Mouse (Mus musculus): ENCODE results near the gene Gas2l3. TPM values are rescaled to one million over a fixed set of nuclear protein-coding genes. Genes with fewer than 3 reads are reported as not detected.
A peak's percentile ranks its signal among the peaks of the same experiment; 100 is the strongest.

Gas2l3 gene
- 15.1 and 16.2 TPM in 2 replicates for polyA plus RNA-seq (2015; fragmentation: Nextera tagmentation; extraction: Ambion mirVana)

DNA sequence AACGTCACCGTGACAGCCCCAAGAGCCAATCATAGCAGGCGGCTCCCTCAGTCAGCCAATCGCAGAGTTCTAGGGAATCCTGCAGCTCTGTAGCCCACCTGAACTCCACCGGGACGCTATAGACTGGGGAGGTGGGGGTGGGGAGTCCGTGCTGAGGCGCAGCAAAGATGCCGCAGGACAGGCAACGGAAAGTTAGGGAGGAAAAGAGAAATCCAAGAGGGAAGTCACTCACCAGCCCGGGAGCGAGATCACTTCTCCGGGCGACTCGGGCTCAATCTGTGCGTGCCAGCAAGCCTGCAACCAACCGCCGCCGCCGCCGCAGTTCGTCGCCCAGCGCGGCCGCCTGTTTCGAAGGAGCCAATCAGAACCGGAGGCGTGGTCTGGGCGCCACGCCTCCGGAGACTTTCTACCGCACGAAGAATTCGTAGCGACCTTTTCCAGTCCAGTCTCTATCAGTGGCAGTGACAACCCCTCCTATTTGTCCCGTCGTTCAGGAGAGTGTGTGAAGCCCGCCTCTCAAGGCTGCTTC is at the start of gene Gas2l3:
Gene Gas2l3 (minus strand): TSS at position 345 of the 529 bp plus-strand sequence.
- H3K4me3 ChIP-seq, result peak within 1 kb of the TSS; percentile 74
- no peaks in the 10 kb centered on the region for H3K27me3 ChIP-seq
- H3K4me2 ChIP-seq, result peak within 1 kb of the TSS; percentile 96
- peak; percentile 84 for ATAC-seq (ENCODE audit: insufficient number of reproducible peaks, low FRiP score, low TSS enrichment, low read depth)
- 0 out of 2 replicates have a peak, but pooled peaks cover 4% of the 10 kb centered on the region for H3K36me3 ChIP-seq
- H3K27ac ChIP-seq, result peak within 1 kb of the TSS; percentile 76
- H3K9me3 ChIP-seq, result no peaks in the 10 kb centered on the region
- H3K4me1 ChIP-seq, result peaks cover 13% of the 10 kb centered on the region; the same call in 1 of the 2 replicates
- H3K9ac ChIP-seq, result peak within 1 kb of the TSS; percentile 58
- WGBS, result 0% methylated on average over 39 of the region's 39 CpGs

DNA sequence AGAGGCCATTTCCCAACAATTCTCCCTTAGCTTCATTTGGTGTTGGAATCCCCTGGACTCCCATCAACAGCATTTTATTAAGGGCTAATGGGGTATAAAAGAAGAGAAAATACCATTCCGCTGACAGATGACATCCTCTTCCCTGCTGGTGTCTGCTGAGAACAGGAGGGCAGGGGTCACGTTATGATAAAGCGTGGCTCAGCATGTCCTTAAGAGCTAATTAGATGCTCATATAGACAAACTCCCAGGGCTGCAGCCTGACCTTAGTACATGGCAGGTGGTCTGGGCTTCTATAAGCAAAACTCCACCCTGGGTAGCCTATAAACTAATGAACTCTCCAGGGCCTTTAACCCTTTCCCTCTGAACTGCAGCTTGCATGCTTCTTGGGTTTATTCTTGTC is 47.6 kb upstream of the Gas2l3 start:
- Histone ChIP-seq H3K27ac (no peak overlapping the region), H3K27me3 (no peaks in the 10 kb centered on the region), H3K36me3 (no peaks in the 10 kb centered on the region), H3K9me3 (no peaks in the 10 kb centered on the region), H3K9ac (no peak overlapping the region), H3K4me1 (no peaks in the 10 kb centered on the region), H3K4me2 (no peak overlapping the region), H3K4me3 (no peak overlapping the region)
- WGBS, result 16% methylated on average over 3 of the region's 3 CpGs
- ATAC-seq (ENCODE audit: insufficient number of reproducible peaks, low FRiP score, low TSS enrichment, low read depth), result no peak

DNA sequence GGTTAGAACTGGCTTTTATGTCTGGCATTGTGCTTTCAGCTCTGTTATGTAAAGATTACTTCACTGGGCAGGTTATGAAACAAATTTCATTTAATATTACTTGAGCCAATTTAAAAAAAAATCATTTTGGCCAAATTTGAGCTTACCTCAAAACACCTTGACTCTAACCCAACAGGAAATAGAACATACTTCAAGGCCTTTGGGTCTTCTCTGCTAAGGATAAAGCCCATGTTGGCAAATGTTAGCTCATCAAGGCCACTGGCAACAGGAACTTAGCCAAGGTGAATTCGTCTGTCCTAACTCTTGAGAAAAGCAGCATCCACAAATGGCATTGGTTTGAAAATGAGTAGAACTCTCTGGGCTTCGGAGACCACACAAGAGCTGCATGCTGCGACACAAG is 46.5 kb upstream of the Gas2l3 start:
- Histone ChIP-seq H3K4me1 (no peaks in the 10 kb centered on the region), H3K4me2 (no peak overlapping the region), H3K27ac (no peak overlapping the region), H3K27me3 (no peaks in the 10 kb centered on the region), H3K4me3 (no peak overlapping the region), H3K9ac (no peak overlapping the region), H3K9me3 (no peaks in the 10 kb centered on the region), H3K36me3 (no peaks in the 10 kb centered on the region)
- 84% methylated on average over 3 of the region's 3 CpGs for WGBS
- ATAC-seq (ENCODE audit: insufficient number of reproducible peaks, low FRiP score, low TSS enrichment, low read depth), result no peak

DNA sequence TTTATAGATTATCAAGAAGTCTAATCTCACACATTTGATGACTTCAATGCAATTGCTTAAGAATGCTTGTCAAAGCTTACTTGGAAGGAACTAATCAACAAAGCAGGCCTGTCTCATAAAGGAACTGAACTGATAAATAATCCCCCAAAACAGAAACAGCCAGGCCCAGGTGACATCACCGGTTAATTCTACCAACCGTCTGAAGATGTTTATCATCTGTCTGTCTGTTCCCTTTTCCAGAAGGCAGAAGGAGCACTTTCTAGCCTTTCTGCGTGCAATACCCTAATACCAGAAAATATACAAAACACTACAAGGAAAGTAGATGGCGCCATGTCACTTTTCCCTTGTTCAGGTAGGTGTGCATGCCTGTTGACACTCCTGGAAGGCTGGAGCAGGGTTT is 45.7 kb upstream of the Gas2l3 start:
- H3K9me3 ChIP-seq, result no peaks in the 10 kb centered on the region
- H3K4me2 ChIP-seq, result no peak overlapping the region
- no peak overlapping the region for H3K4me3 ChIP-seq
- 58% methylated on average over 4 of the region's 4 CpGs for WGBS
- ATAC-seq (ENCODE audit: insufficient number of reproducible peaks, low FRiP score, low TSS enrichment, low read depth), result no peak
- no peaks in the 10 kb centered on the region for H3K4me1 ChIP-seq
- no peaks in the 10 kb centered on the region for H3K36me3 ChIP-seq
- no peak overlapping the region for H3K9ac ChIP-seq
- H3K27ac ChIP-seq, result no peak overlapping the region
- H3K27me3 ChIP-seq, result no peaks in the 10 kb centered on the region

DNA sequence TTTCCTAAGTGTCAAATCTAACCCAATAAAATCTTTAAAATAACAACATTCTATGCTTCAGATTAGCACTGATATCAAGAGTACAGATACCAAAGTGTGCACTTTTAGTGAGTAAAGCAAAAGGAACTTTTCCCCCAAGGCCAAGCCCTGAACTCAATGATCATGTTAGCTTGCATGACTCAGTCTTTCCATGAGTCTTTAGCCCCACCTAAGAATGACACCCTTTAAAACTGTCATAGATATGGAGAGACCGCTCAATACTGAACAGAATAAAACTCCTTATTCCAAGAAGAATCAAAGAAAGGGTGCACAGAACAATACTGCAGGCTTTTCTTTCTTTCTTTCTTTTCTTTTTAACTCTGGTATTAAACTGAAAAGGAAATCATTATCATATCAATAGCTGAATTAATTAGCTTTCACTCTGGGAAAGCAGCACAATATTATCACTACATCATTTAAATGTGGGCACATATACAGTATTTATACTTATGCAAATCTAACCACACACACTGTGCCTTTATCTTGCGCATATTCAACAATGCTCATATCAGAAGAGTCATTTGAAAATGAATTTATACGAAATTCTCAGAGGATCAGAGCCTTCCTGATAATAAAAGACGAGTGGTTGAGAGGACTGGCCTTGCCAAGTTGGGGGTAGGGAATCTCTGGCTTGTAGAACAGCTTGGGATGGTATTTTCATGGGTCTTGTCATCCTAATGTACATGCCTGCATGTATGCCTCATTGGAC is 43.4 kb upstream of the Gas2l3 start:
- Histone ChIP-seq H3K27me3 (no peaks in the 10 kb centered on the region), H3K27ac (no peak overlapping the region), H3K4me2 (no peak overlapping the region), H3K9ac (no peak overlapping the region), H3K36me3 (no peaks in the 10 kb centered on the region), H3K4me3 (no peak overlapping the region), H3K9me3 (no peaks in the 10 kb centered on the region), H3K4me1 (no peaks in the 10 kb centered on the region)
- no peak for ATAC-seq (ENCODE audit: insufficient number of reproducible peaks, low FRiP score, low TSS enrichment, low read depth)
- WGBS, result 66% methylated on average over 4 of the region's 4 CpGs

DNA sequence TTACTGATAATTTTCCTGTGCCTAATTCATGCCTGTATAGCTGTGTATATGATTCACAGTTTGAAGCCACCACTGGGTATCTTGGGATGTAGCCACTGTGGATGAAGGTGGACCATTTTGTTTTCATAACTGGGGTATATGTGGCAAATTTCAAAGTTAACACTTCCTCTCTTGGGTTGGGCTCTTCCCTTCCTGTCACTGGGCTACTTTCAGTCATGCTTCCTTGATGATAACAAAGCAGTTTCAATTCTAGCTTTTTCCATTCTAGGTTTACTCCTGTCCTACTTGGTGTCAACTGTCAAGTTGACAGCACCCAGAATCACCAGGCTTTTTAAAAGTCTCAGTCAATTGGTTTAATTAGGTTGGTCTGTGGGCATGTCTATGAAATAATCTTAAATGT is 41.1 kb upstream of the Gas2l3 start:
- Histone ChIP-seq H3K9ac (no peak overlapping the region), H3K27ac (no peak overlapping the region), H3K9me3 (no peaks in the 10 kb centered on the region), H3K4me3 (no peak overlapping the region), H3K4me2 (no peak overlapping the region), H3K4me1 (no peaks in the 10 kb centered on the region), H3K27me3 (no peaks in the 10 kb centered on the region), H3K36me3 (no peaks in the 10 kb centered on the region)
- no peak for ATAC-seq (ENCODE audit: insufficient number of reproducible peaks, low FRiP score, low TSS enrichment, low read depth)

DNA sequence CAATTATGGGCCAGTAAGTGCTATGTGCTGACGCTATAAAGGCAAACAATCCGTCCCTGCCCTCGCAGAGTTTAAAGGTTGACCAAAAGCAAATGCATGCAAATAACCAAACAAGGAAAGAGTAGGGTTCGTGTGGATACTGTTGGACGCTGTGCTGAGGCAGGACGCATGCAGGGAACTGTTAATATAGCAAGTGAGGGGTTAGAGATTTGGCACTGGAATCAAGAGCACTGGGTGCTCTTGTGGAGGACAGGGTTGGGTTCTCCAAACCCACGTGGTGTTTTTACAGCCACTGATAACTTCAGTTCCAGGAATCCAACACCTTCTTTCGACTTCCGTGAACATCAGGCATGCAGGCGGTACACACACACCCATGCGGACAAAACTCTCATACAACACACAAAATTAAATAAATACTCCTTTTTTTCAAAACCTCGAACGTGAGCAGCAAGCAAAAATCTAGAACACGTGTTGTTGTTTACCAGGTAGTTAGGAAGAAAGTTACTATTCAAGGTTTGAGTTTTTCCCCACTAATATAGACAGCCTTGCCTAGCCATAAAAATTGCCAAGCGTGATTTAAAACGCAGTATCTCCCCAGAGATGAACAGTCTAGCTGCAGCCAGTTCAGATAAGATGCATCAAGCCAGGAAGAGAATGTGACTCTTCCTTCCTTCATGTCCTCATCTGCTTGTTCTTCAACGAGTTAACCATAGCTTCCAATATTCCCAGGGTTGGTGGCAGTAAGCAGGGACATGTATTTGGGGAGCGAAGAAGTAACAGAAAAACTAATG is 40.2 kb upstream of the Gas2l3 start:
- Histone ChIP-seq H3K9ac (no peak overlapping the region), H3K9me3 (no peaks in the 10 kb centered on the region), H3K27ac (no peak overlapping the region), H3K4me3 (no peak overlapping the region), H3K4me2 (no peak overlapping the region), H3K36me3 (no peaks in the 10 kb centered on the region), H3K4me1 (no peaks in the 10 kb centered on the region), H3K27me3 (no peaks in the 10 kb centered on the region)
- 68% methylated on average over 18 of the region's 18 CpGs for WGBS
- ATAC-seq (ENCODE audit: insufficient number of reproducible peaks, low FRiP score, low TSS enrichment, low read depth), result no peak

DNA sequence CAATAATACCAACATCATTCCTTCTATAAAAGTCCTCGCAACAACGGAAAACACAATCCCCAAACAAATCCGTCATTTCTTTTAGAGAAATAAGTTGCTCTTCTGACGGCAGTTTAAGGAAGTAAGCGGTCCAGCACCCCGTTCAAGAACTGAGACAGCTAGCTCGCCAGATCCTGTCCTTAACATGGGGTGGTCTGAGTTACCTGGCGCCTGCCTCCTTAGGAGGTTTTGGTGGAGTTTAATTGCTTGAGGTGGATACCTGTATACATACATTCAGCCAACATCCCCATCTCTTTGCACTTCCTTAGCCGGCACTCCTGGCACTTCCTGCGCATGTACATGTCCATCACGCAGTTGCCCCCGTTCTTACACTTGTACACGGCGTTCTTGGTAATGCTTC is 39.3 kb upstream of the Gas2l3 start:
- 69% methylated on average over 14 of the region's 14 CpGs for WGBS
- no peak for ATAC-seq (ENCODE audit: insufficient number of reproducible peaks, low FRiP score, low TSS enrichment, low read depth)

DNA sequence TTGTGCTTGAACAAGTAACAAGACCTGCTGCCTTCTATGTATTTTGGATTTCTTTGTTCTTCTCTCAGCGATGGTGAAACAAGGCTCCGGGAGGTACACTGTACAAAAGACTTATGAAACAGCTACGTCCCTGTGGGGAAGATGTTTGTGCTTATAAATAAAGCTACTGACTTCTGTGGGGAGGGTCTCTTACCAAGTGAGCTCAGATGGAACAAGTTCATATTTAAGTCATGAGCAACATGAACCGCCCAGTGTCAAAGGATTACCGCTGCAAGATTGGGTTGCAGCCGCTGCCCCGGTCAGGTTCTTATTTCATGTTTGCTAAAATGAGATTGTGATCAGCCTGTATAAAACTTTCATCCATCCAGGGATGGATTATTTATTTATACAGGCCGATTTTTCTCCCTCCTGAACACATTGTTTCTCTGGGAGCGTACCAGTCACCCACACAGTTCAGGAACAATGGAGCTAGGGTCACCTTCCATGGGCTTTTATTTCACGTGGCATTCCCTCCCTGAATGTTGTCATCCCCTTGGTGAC is 38.4 kb upstream of the Gas2l3 start:
- Histone ChIP-seq H3K36me3 (no peaks in the 10 kb centered on the region), H3K4me2 (no peak overlapping the region), H3K9ac (no peak overlapping the region), H3K9me3 (no peaks in the 10 kb centered on the region), H3K4me1 (no peaks in the 10 kb centered on the region), H3K27me3 (no peaks in the 10 kb centered on the region), H3K27ac (no peak overlapping the region), H3K4me3 (no peak overlapping the region)
- no peak for ATAC-seq (ENCODE audit: insufficient number of reproducible peaks, low FRiP score, low TSS enrichment, low read depth)
- 70% methylated on average over 10 of the region's 10 CpGs for WGBS

More for the DNA sequence above, 39.3 kb upstream of the Gas2l3 start:
- no peaks in the 10 kb centered on the region for H3K27me3 ChIP-seq
- H3K4me3 ChIP-seq, result no peak overlapping the region
- H3K36me3 ChIP-seq, result no peaks in the 10 kb centered on the region
- no peak overlapping the region for H3K9ac ChIP-seq
- no peaks in the 10 kb centered on the region for H3K9me3 ChIP-seq
- no peak overlapping the region for H3K27ac ChIP-seq
- no peaks in the 10 kb centered on the region for H3K4me1 ChIP-seq
- H3K4me2 ChIP-seq, result no peak overlapping the region

DNA sequence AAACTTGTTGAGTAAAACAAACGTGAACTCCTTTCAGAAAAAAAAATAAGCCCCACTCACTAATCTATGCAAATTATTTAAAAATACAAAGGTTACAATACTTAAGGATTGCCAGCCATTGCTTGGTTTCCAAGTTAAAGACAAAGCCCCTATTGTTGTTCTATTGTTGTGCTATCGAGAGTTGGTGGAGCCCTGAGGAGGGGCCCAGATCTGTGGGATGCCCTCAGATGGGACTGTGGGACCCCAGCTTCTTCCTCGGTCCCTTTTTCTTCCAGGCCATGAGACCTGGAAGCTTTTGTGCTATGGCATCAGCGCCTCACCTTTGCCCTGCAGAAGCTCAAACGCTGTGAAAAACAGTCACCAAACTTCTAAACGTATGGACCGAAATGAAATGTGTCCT is 37.9 kb upstream of the Gas2l3 start:
- ATAC-seq (ENCODE audit: insufficient number of reproducible peaks, low FRiP score, low TSS enrichment, low read depth), result no peak
- WGBS, result 59% methylated on average over 7 of the region's 7 CpGs

DNA sequence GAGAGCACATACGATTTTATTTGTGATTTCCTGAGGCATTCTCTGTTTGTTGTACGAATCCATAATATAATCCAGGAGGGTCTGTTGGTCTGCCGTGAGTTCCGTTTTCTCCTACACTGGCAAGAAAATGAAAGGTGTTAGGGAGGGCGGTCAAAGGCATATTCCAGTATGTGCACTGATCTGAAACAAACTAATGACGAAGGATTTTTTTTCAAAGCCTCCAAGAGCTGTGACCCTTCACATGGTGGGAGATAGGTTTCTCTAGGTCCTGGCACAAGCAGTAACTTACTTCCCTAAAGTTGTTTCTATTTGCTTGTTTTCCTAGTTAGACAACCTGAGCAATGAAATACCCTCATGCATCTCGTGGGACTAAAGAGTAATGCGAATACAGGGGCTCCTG is 35.0 kb upstream of the Gas2l3 start:
- no peaks in the 10 kb centered on the region for H3K27me3 ChIP-seq
- no peak overlapping the region for H3K9ac ChIP-seq
- no peak for ATAC-seq (ENCODE audit: insufficient number of reproducible peaks, low FRiP score, low TSS enrichment, low read depth)
- H3K4me1 ChIP-seq, result no peaks in the 10 kb centered on the region
- H3K9me3 ChIP-seq, result no peaks in the 10 kb centered on the region
- no peaks in the 10 kb centered on the region for H3K36me3 ChIP-seq
- H3K27ac ChIP-seq, result no peak overlapping the region
- 80% methylated on average over 8 of the region's 8 CpGs for WGBS
- no peak overlapping the region for H3K4me2 ChIP-seq
- H3K4me3 ChIP-seq, result no peak overlapping the region

More for the DNA sequence above, 37.9 kb upstream of the Gas2l3 start:
- Histone ChIP-seq H3K4me1 (no peaks in the 10 kb centered on the region), H3K9me3 (no peaks in the 10 kb centered on the region), H3K4me2 (no peak overlapping the region), H3K36me3 (no peaks in the 10 kb centered on the region), H3K27ac (no peak overlapping the region), H3K9ac (no peak overlapping the region), H3K4me3 (no peak overlapping the region), H3K27me3 (no peaks in the 10 kb centered on the region)

Measured in limb, embryonic 15.5 days (tissue).